Mouse (Mus musculus): ENCODE results near the gene Vmn1r203.
"Not testable (repeated sequence)": the region's sequence is repeated elsewhere in the genome, so short reads cannot be mapped to it uniquely, and the experiment has no call there.

Gene Vmn1r203

GRCm38 (mm10) chr13:22517814-22518213, at the start of gene Vmn1r203:
Gene Vmn1r203, plus strand, starts transcription at chr13:22518114.
- no peak for DNase-seq (ENCODE audit: low spot score in 2 of 2)

DNA sequence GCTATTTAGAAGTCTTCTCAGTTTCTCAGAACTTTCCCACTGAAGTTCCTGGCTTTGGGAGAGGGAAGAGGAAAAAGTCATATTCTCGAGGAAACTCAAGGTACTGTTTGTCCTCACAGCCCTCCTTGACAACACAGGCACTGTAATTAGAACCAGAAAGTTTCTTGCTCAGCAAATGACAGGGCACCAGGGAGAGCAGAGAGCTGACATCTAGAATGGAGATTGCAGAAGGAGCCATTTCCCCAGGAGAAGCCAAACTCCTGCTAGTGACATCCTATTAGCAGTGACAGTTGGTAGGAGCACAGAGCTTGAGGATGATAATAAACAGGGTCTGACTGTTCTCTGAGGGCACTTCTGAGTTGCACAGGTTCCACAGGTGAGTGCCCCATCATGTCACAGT, 46.3 kb upstream of the Vmn1r203 start, which contains the start of gene Vmn1r201:
Gene Vmn1r201 (plus strand): TSS at position 301 of the 400 bp plus-strand sequence.
- no peak for DNase-seq (ENCODE audit: low spot score in 2 of 2)

DNA sequence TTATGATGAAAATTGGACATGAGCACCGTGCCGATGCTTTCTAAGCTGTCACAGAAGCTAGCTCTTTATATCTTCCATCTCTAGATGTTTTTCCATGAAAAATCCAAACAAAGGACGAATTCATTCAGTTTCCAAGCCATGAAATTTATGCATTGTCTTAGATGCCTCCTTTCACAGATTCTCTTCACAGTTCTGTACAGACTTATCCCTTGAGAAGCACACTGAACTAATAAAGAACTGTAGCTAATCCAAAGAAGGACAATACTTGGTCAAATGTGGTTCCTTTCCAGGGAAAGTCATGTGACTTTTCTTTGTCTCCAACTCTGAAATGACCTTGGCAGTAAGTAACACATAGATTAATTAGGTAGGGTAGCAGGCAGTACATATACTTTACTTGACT, 15.5 kb upstream of the Vmn1r203 start:
- no peak for DNase-seq (ENCODE audit: low spot score in 2 of 2)

GRCm38 (mm10) chr13:22505281-22505680, 12.6 kb upstream of the Vmn1r203 start, which contains the start of gene Vmn1r202:
Gene Vmn1r202, minus strand, starts transcription at chr13:22505381.
- no peak for DNase-seq (ENCODE audit: low spot score in 2 of 2)

- DNase-seq (ENCODE audit: low spot score in 2 of 2) = not testable (repeated sequence)
Observed at GRCm38 (mm10) chr13:22552898-22553297, 35.0 kb downstream of the Vmn1r203 start, which contains the start of gene Vmn1r204. Gene Vmn1r204, plus strand, starts transcription at chr13:22553198.

DNA sequence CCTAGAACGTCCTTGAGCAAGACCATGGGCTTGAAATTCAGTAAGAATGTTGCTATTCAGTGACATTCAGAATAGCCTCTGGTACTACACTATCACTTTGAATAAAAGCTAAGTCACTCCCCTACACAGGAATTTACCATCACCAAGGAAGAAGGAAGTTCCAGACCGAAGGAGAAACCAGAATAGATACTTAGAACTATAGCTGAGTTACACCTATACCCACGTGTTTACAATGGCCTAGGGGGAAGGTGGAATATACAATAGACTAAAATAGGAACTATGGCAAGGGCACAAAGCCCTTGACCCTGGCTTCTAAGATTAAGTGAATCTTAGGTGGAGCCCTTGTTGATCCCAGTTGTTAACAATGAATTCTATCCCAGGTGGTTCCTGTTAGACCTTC, 57.0 kb downstream of the Vmn1r203 start:
- DNase-seq (ENCODE audit: low spot score in 2 of 2) = not testable (repeated sequence)
